Mouse (Mus musculus): ENCODE data around the gene Lilr4b.

DNA sequence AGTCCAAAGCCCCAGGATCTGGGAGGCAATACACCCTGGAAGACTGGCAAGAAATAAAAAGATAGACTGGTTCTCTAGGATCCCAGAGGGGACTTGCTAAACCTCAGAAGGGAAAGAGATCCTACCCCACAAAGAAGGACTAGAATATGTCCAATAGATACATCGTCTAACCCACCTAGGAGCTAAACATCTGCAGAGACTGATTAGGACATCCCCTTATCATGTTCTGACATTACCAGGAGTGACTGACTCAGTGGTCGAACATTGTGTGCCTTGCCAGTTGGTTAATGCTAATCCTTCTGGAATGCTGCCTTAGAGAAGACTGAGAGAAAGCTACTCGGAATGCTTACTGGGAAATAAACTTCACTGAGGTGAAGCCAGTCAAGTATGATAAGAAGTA is 49.1 kb downstream of the Lilr4b start:
- TF ChIP-seq CTCF (IDR thresholded peaks at IDR 0.05): no peak
- TF ChIP-seq EP300 (IDR thresholded peaks at IDR 0.05): no peak

Data from lung, postnatal 0 days (tissue).